Mouse (Mus musculus) midbrain, embryonic 16.5 days (tissue): Measurements from ENCODE around the gene Gm38392. TPM values are rescaled to one million over a fixed set of nuclear protein-coding genes. Genes with fewer than 3 reads are reported as not detected.
"Not testable (repeated sequence)": the region's sequence is repeated elsewhere in the genome, so short reads cannot be mapped to it uniquely, and the experiment has no call there.

Experiments
- ATAC-seq: fragments of 200-750 bp; cut with Nextera tagmentation; 2 replicates; pipeline ENCODE4 v1.8.0; 2017; ENCODE audit warnings: moderate TSS enrichment
- H3K27ac ChIP-seq: fragments of 300-500 bp; sonication (generic); 2 replicates; pipeline ENCODE4 v1.5.1; 2014; ENCODE audit warnings: mild to moderate bottlenecking, low read length, mixed read lengths
- H3K27me3 ChIP-seq: fragments of 300-500 bp; sonication (generic); 2 replicates; pipeline ENCODE4 v1.6.1; 2014; ENCODE audit warnings: low read depth, low read length, mixed read lengths; ENCODE audit not compliant: control insufficient read depth, insufficient read depth
- H3K36me3 ChIP-seq: fragments of 300-500 bp; sonication (generic); 2 replicates; pipeline ENCODE4 v1.6.1; 2014; ENCODE audit warnings: mild to moderate bottlenecking, low read length, moderate library complexity, mixed read lengths; ENCODE audit not compliant: control insufficient read depth, insufficient read depth
- H3K4me1 ChIP-seq: fragments of 300-500 bp; sonication (generic); 2 replicates; pipeline ENCODE4 v1.6.1; 2014; ENCODE audit warnings: mild to moderate bottlenecking, low read length, mixed read lengths; ENCODE audit not compliant: control insufficient read depth, insufficient read depth
- H3K4me2 ChIP-seq: fragments of 300-500 bp; sonication (generic); 2 replicates; pipeline ENCODE4 v1.6.1; 2014; ENCODE audit warnings: mild to moderate bottlenecking, low read length, mixed read lengths
- H3K4me3 ChIP-seq: fragments of 300-500 bp; sonication (generic); 2 replicates; pipeline ENCODE4 v1.5.1; 2014; ENCODE audit warnings: low read depth, mild to moderate bottlenecking, low read length, moderate library complexity, mixed read lengths
- H3K9ac ChIP-seq: fragments of 300-500 bp; sonication (generic); 2 replicates; pipeline ENCODE4 v1.6.1; 2014; ENCODE audit warnings: low read depth, low read length, mixed read lengths
- H3K9me3 ChIP-seq: fragments of 300-500 bp; sonication (generic); replicated peaks from 2 replicates; pipeline ENCODE4 v1.6.1; 2014; ENCODE audit warnings: mild to moderate bottlenecking, low read length, mixed read lengths; ENCODE audit not compliant: control insufficient read depth, poor library complexity, severe bottlenecking
- WGBS: fragments of 180-500 bp; shearing (Covaris S2); extraction: QIAGEN DNeasy Blood & Tissue Kit; methylation state at CpG from one replicate; pipeline ENCODE4 v1.1.7; 2014; 5-methylcytosine and 5-hydroxymethylcytosine counted together
- polyA plus RNA-seq: library from polyadenylated mRNA; unstranded; fragments of >200 nt; fragmentation: Nextera tagmentation; extraction: Ambion mirVana; gene quantifications from 2 replicates; pipeline ENCODE4 v1.2.1, GENCODE M21; 2015

Gene Gm38392
- polyA plus RNA-seq, 1 experiment from 2014 or later, result 0.16 TPM

GRCm38 (mm10) chr3:88268014-88268413 is 19.0 kb downstream of the Gm38392 start:
- H3K36me3 ChIP-seq, H3K4me1 ChIP-seq, H3K9ac ChIP-seq, H3K4me2 ChIP-seq, H3K27me3 ChIP-seq, H3K27ac ChIP-seq, H3K9me3 ChIP-seq, ATAC-seq, H3K4me3 ChIP-seq: not testable (repeated sequence)
- 89% methylated on average over 6 of the region's 6 CpGs for WGBS

DNA sequence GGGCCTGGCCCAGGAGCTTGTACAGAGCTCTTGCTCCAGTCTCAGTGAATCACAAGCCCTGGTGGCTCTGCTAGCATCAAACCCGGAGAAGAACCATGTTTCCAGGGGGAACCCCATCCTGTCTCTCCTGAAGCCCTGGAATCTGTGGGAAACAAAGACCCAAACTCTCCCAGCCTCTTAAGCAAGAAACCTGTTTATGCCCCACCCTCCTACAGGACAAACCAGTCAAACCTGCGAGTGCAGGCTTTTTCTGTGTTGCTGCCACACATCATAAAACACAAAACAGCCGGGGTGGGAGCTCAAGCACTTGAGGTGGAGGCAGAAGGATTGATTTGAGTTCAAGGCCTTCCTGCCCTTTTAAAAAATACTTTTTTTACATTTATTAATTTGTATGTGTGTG is 24.7 kb downstream of the Gm38392 start:
- Histone ChIP-seq H3K9ac (no peak overlapping the region), H3K9me3 (no peaks in the 10 kb centered on the region), H3K27me3 (no peaks in the 10 kb centered on the region), H3K4me2 (no peak overlapping the region), H3K27ac (no peak overlapping the region), H3K36me3 (no peaks in the 10 kb centered on the region), H3K4me3 (no peak overlapping the region), H3K4me1 (no peaks in the 10 kb centered on the region)
- no peak for ATAC-seq
- 82% methylated on average over 3 of the region's 3 CpGs for WGBS

DNA sequence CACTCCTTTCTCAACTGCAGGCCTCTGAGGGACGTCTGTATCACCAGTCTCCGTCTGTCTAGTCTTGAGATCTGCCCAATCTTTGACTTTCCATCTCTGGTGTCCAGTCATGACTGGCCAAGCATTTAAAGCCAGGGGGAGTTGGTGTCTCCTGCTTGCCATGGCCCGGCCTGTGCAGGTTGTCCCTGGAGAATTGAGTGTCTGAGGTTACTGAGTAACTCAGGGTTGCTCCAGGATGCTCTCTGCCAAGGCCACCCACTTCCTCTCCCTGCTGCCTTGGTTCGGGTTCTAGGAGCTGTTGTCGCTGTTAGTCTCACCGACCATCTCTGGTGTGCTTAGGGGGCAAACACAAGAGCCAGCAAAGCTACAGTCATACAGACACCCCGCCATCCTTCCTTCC is 30.6 kb downstream of the Gm38392 start:
- Histone ChIP-seq H3K4me3 (no peak overlapping the region), H3K9ac (no peak overlapping the region), H3K4me2 (no peak overlapping the region), H3K27ac (no peak overlapping the region), H3K4me1 (peaks cover 4% of the 10 kb centered on the region), H3K27me3 (peaks cover 19% of the 10 kb centered on the region), H3K9me3 (no peaks in the 10 kb centered on the region), H3K36me3 (no peaks in the 10 kb centered on the region)
- 82% methylated on average over 7 of the region's 7 CpGs for WGBS
- no peak for ATAC-seq

DNA sequence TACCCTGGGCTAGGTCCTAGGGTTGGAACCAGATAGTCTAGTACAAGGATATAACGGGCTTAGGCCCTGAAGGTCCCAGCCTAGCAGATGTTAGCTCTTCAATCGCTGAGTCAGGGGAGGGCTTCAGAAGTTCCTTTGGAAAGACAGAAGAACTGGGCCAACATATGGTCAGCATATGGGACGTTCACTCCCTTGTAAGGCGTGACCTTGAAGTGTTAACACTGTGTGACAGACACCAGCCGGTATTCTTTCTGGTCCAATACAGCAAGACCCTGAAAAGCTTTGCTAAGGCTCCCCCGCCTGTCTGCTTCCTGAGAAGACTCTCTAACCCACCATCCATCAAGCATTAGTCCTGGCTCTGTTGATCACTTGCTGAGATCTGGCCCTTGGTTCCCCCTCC is 31.1 kb downstream of the Gm38392 start:
- no peak for ATAC-seq
- no peaks in the 10 kb centered on the region for H3K9me3 ChIP-seq
- no peak overlapping the region for H3K9ac ChIP-seq
- H3K4me3 ChIP-seq, result no peak overlapping the region
- H3K4me1 ChIP-seq, result peaks cover 4% of the 10 kb centered on the region
- no peak overlapping the region for H3K27ac ChIP-seq
- H3K27me3 ChIP-seq, result peaks cover 19% of the 10 kb centered on the region
- H3K4me2 ChIP-seq, result no peak overlapping the region
- no peaks in the 10 kb centered on the region for H3K36me3 ChIP-seq
- WGBS, result 87% methylated on average over 6 of the region's 6 CpGs

DNA sequence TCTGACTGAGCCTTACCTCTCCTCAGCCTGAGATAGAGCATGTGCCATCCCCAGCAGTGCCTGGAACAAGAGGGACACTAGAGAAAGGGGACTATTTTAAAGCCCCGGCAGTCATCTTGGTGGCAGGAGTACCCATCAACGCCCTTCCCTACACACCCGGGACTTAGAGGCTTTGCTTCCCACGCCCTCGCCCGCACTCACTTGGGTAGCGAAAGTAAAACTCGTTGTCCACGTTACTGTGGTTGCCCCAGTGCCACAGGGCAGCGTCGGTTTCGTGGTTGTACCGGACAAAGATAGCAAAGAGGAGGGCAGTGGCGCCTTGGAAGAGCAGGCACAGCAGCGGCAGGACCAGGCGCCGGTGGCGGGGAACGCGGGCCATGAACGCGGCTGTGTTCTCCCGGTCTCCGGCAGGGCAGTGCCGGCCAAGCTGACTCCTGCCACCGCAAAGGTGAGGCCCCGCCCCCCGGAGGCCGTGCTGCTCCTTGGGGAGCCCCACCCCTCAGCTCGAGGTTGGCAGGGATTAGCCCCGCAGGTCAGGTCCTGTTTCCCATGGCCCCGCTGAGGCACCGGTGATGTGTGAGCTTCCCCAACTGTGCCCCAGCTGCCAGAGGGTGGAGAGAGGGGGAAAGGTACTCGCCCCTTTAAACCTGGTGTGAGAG is 32.6 kb downstream of the Gm38392 start, which contains the start of gene Rhbg:
TSS of gene Rhbg (minus strand) at position 442 of the 659 bp plus-strand sequence.
- 2% methylated on average over 33 of the region's 34 CpGs for WGBS
- no peak within 1 kb of the TSS for H3K27ac ChIP-seq
- peak within 1 kb of the TSS; percentile 34 for H3K4me3 ChIP-seq
- no peaks in the 10 kb centered on the region for H3K9me3 ChIP-seq
- no peak for ATAC-seq
- peaks cover 4% of the 10 kb centered on the region for H3K4me1 ChIP-seq
- no peaks in the 10 kb centered on the region for H3K36me3 ChIP-seq
- peaks cover 19% of the 10 kb centered on the region for H3K27me3 ChIP-seq
- peak within 1 kb of the TSS; percentile 67 for H3K4me2 ChIP-seq
- H3K9ac ChIP-seq, result peak within 1 kb of the TSS; percentile 46

GRCm38 (mm10) chr3:88252739-88253138 is 34.3 kb downstream of the Gm38392 start:
- Histone ChIP-seq H3K27ac (no peak overlapping the region), H3K36me3 (no peaks in the 10 kb centered on the region), H3K4me3 (no peak overlapping the region), H3K9me3 (no peaks in the 10 kb centered on the region), H3K4me2 (no peak overlapping the region), H3K27me3 (peaks cover 19% of the 10 kb centered on the region), H3K4me1 (peaks cover 4% of the 10 kb centered on the region), H3K9ac (no peak overlapping the region)
- WGBS, result 72% methylated on average over 6 of the region's 6 CpGs
- no peak for ATAC-seq

- Histone ChIP-seq H3K9ac (no peak overlapping the region), H3K4me1 (no peaks in the 10 kb centered on the region), H3K27ac (no peak overlapping the region), H3K4me3 (no peak overlapping the region), H3K9me3 (no peaks in the 10 kb centered on the region), H3K36me3 (no peaks in the 10 kb centered on the region), H3K4me2 (no peak overlapping the region), H3K27me3 (peaks cover 8% of the 10 kb centered on the region)
- WGBS, result 54% methylated on average over 11 of the region's 11 CpGs
- no peak for ATAC-seq
Observed at GRCm38 (mm10) chr3:88248406-88248805, 38.6 kb downstream of the Gm38392 start.

GRCm38 (mm10) chr3:88247666-88248065 is 39.3 kb downstream of the Gm38392 start:
- Histone ChIP-seq H3K4me3 (no peak overlapping the region), H3K4me2 (no peak overlapping the region), H3K9ac (no peak overlapping the region), H3K27ac (no peak overlapping the region), H3K36me3 (no peaks in the 10 kb centered on the region), H3K27me3 (peaks cover 6% of the 10 kb centered on the region), H3K9me3 (no peaks in the 10 kb centered on the region), H3K4me1 (no peaks in the 10 kb centered on the region)
- 77% methylated on average over 9 of the region's 9 CpGs for WGBS
- ATAC-seq, result no peak

GRCm38 (mm10) chr3:88245811-88246210 is 41.2 kb downstream of the Gm38392 start:
- Histone ChIP-seq H3K9ac (no peak overlapping the region), H3K4me3 (no peak overlapping the region), H3K27ac (no peak overlapping the region), H3K36me3 (no peaks in the 10 kb centered on the region), H3K4me1 (peaks cover 3% of the 10 kb centered on the region), H3K4me2 (no peak overlapping the region), H3K9me3 (no peaks in the 10 kb centered on the region), H3K27me3 (peaks cover 14% of the 10 kb centered on the region)
- whole genome bisulfite sequencing, result 15% methylated on average over 13 of the region's 13 CpGs
- ATAC-seq, result no peak
